Mouse (Mus musculus) cerebellum, adult 11 months (tissue): Measurements from ENCODE around the gene Sobp.
A peak's percentile ranks its signal among the peaks of the same experiment; 100 is the strongest.

ENCODE experiments used
- DNase-seq: peaks from one replicate; pipeline ENCODE4 v3.0.0; 2022

The Sobp gene

DNA sequence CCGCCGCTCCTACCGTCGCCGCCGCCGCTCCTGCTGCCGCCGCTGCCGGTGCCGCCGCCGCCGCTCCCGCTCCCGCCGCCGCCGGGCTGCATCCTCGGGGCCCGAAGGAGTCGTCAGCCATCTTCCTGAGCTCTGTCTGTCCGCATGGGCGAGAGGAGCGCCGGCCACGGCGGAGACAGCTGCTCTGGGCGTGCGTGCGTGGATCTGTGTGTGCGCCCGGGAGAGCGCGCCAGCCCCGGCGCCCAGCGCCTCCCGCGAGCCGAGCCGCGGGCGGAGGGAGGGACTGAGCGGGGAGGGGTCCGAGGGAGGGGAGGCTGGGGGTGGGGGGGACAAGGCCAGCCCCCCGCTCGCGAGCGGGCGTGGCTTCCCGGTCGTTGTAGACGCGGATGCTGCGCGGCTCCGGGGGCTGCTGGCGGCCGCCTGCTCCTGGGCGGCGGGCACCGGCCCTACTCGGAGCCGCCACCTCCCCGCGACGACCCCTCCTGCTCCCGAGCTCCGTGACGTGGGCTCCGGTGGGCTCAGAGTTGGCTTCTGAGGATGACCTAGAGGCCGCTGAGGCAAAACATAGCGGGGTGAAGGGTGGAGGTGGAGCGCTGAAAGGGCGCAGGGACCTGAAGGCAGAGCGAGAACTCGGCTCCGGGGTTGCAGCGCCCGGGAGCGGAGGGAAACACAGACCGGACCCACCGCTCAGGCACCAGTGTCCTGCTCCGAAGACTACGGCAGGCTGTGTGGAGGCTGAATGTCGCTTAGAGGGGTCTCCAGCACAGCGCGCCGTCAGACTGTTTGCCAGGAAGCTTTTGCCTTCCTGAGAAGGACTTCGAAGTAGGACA is at the start of gene Sobp, which contains the start of gene 9030612E09Rik:
TSS of gene Sobp (minus strand) at position 205 of the 830 bp plus-strand sequence.
TSS of gene 9030612E09Rik (plus strand) at position 379 of the 830 bp plus-strand sequence.
- peak; percentile 78 for DNase-seq

DNA sequence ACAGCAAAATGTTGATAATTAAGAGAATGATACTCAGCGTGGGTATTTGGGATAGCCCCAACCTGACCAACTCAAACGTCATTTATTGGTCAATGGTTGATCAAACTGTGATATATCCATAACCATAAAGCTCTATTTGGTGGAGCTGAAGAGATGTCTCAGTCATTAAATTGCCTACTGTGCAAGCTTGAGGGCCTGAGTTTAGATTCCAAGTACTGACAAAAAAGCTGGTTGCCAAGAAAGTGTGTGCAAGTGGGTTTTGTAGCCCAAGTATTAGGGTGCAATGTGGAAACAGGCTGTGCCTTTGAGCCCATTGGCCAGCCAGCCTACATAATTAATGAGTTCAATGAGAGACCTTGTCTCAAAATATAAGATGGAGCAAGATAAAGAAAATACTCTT is 49.1 kb upstream of the Sobp start:
- no peak for DNase-seq

DNA sequence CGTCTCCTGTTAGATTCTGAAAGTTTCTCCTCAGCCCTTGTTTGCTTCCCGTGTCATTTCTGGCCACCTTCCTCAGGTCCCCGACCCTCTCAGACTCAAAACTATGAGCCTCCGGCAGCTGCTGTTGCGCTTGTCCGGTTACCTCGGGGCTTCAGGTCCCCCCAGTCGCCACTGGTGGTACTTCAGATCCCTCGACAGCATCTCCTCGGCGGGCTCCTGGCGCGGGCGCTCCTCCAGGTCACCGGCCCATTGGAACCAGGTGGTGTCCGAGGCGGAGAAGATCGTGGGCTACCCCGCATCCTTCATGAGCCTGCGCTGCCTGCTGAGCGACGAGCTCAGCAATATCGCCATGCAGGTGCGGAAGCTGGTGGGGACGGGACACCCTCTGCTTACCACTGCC is 47.3 kb upstream of the Sobp start:
- DNase-seq, result peak; percentile 54

DNA sequence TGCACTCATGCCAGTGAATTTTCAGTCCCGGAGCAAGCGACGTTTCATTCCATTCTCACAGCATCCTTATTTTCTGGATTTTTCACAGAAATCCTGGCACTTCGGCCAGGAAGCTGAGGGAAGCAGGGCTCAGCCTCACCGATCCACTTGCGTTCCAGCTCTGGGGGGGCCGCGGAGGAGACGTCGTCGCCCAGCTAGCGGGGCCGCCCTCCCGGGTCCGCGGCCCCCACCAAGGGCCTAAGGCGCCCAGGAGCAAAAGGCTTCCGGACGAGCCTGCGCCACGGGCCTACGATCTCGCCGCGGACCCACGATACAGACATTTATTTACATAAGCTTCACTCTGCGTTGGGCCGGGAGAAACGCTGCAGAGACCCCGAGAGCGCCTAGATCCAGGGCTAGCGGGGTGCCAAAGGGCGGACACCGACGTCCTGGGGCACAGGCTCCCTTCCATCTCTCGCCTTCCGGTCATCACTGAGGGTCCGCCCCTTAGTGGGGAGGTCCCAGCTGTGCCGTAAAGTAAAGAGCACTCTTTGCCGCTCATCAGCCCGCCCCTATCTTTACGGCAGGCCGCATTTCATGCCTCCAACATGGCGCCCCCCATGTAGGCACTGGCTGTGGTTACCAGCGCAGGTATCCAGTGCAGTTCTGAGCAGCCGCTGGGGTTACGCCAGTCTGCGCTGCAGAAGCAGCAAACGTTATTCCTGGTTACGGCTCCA is 46.7 kb upstream of the Sobp start, which contains the start of gene Pdss2:
TSS of gene Pdss2 (plus strand) at position 577 of the 716 bp plus-strand sequence.
- peak; percentile 92 for DNase-seq

DNA sequence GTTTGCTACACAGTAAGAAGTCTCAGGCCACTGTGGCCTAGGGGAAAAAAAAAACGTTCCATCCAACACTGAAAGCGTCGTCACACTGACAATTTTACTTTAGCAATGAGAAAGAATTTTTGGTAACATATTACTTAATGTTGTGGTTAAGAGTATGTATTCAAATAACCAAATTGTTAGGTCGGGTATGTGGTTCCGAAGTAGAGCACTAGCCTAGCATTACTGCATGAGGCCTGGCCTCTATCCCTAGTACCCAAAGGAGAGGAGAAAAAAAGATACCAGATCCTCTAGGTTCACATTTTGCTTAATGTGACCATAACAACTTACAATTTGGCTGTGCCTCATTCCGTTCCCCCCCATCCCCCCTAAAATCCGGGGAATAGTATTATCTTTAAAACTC is 46.1 kb upstream of the Sobp start:
- no peak for DNase-seq

DNA sequence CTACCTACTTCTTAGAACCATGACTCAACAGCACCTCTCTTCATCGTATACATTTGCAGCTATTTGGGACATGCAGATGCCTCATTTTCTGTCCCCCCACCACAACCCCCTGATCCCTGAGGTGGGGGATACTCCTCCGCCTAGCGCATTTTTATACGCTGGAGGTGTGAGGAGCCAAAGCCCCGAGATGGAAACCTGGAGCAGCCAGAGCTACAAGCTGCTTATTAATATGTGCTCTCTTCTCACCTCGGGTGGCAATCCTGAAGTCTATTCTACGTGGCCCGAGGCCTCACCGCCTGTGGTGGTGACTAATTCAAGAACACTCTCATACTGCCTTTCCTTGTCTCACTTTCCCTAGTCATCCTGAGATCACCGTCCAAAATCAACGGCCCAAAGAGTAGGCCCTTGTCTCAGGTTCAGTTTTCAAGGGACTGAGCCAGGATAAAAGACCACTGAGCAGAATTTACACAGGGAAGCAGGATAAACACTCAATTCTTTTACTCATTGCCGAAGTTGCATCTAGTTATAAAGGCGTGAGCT is 43.1 kb upstream of the Sobp start:
- DNase-seq, result no peak

DNA sequence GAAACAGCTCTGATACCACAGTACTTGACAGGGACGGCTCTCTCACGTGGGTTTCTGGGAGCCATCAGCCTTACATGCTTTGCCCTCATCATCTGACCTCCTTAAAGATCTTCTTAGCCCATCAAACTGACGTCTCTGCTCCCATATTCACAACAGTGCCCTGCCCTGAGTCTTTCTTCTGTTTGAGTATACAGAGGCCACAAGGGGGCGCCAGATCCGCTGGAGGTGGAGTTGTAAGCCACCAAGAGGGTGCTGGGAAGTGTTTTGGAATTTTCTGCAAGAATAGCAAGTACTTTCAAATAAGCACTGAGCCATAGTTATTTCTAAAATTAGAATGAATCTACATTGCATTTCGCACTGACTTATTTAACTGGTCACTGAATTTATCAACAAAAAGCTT is 37.5 kb upstream of the Sobp start:
- DNase-seq, result peak; percentile 10

DNA sequence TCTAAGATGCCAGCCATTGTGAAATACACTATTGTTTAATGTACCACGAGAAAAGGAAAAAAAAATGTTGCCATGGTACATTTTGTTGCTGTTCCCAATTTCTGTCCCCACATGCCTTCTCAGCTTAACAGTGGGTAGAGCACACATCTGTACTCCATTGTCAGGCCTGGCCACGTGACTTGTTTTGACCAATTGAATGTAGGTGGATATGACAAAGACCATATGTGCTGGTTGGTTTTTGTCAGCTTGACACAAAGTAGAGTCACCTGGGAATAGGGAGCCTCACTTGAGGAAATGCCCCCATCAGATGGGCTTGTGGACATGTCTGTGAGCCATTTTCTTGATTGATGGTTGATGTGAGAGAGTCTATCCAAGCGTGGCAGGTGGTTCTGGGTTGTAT is 29.5 kb upstream of the Sobp start:
- DNase-seq, result no peak

DNA sequence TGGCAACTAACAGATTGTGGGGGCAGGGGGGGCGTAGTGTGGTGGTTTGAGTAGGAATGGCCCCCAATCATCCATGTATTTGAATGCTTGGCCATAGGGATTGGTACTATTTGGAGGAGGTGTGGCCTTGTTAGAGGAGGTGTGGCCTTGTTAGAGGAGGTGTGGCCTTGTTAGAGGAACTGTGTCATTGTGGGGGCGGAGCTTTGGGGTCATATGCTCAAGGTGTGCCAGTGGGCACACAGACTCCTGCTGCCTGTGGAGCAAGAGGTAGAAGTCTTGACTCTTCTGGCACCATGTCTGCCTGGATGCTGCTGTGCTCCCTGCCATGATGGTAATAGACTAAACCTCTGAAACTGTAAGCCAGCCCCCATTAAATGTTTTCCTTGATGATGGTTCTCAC is 25.9 kb upstream of the Sobp start:
- no peak for DNase-seq

DNA sequence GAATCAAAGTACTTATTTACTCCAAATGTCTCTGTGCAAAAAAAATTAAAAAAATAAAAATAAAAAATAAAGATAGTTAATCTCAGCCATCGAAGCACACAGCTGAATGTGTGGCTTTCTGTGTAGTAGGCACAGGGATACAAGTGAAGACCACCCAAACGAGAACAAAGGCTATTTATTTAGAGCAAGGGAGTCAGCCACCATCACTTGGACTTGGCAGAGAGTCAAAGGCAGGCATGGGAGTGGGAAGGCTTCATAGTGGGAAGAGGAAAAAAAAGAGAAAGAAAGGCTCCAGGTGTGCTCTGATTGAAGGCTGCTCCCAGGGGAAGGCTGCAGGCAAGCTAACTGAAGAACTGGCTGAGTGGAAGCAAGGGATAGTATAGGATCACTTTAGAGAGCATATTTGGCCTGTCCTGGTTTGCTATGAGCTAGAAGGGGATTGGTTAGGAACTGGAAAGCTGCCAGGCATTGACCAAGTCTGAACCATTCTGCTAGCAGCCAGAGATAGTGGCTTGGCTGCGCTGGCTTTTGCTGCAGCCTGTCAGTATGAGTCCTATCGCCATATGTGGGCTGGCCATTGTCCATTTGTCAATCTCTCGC is 6.1 kb upstream of the Sobp start:
- DNase-seq, result no peak

DNA sequence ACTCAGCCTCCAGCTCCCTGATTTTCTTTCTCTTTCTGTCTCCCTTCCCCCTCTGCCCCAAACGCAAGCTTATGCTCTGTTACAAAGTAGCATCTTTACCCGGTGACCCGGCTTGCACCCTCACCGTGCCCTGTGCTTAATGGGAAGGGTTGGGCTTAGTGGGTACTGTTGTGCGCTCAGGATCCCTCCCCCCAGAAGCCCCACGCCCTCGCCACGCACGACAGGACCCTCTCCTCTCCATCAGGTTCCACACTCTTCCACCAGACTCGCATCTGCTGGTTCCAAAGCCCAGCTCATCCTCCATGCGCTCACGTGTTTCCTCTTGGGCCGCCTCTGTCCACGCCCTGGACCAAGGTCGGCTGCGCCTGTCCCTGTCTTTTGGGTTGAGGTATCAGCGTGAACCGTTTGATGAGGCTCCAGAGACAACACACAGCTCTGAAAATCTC is 849 bp upstream of the Sobp start:
- DNase-seq, result peak; percentile 56

DNA sequence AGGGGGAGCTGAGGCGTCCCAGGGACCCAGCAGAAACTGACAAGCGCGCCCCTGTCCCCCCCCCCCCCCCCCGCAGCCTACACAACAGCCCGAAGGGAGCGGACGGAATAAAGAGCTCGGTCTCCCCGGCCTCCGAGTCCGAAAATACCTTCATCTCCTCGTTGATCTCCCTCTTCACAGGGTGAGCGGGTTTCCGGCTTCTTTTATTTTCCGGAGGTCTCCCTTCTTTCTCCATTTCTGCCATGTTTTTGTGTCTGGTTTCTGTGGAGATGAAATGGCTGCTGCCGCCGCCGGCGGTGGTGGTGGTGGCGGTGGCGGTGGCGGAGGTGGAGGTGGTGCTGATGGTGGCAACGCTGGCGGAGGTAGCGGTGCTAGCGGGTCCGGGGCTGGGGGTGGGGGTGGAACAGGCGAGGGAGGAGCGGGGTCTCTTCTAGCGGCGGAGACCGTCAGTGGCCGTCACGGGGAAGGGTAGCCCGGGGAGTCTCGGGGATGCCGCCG is 453 bp downstream of the Sobp start:
- no peak for DNase-seq

DNA sequence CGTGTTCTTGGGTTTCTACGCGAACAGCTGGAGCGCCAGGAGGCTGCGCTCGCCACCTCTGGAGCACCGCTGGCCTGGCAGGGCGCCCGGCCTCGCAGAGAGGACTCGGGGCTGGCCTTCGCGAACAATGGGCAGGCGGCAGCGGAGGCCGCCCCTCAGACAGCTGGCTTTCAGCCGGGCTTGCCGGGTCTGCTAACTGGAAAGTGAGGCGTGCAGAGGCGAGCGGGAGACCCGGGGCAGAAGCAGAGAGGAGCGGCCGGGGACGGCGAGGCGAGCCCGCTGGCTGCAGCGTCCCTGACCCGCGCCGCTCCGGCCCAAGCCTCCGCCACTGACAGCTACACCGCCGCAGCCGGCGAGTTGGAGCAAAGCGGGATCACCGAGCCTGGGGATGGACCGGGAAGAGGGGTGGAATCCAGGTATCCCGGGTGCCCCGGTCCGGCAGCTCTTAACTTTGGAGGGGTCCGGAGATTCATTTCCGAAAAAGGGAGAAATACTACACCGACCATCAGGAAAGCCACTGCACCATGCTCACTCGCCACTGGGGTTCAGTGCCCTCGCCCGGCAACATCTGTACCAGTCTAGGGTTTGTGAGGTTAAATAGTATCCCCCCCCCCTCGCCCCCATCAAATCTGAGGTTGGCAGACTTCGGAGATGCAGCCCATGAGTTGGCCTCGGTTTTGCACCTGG is 1.0 kb downstream of the Sobp start:
- DNase-seq, result peak; percentile 44

DNA sequence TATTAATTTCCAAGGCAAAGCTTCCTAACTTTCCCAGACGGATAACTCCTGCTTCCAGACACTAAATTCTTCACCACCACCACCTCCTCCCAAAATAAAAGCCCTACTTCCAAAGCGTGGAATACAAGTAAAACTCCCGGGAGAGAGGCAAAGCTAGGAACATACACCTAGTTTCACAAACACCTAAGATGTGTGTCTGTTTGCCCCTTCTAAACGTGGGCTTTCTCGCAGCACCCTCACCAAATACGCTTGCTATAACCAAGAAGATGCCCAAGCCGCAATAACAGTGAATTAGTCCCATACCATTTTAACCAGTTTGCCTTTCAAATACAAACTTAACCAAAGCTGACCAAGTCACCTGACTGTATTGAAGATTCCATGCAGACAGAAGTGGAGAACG is 1.8 kb downstream of the Sobp start:
- DNase-seq, result no peak

DNA sequence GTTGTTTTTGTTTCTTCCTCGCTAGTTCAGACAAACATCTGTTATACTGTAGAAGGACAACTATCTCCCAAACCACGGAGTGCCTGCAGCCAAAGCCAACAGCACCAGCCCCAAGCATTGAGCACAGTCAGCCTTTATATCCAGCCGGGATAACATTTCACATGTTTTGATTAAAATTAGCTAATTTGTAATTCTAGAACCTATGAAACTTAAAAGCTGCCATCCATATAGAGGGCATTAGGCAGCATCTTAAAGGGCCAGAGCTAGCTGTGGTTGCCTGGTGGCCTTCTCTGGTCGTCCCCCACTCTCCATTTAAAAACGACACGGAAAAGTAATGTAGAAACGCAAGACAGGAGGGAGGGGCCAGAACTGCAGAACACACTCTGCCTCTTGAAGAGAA is 2.3 kb downstream of the Sobp start:
- DNase-seq, result no peak

DNA sequence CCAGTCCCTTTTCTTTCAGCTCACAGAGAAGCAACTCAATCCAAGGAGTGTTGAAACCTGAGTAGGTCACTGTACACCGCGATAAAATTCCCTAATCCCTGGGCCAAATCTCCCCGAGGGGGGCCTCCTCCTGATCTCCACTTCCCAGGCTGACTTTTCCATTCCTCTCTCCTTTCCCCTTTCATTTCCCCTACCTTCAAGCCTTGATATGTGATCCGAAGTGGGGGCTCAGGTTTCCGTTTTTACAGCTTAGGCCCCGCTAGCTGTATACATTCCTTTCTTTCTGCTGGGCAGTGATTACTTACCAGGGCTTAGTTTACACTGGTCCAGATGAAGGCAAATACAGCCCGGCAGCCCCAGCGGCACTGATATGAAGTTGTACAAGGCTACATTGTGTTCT is 3.2 kb downstream of the Sobp start:
- DNase-seq, result no peak

DNA sequence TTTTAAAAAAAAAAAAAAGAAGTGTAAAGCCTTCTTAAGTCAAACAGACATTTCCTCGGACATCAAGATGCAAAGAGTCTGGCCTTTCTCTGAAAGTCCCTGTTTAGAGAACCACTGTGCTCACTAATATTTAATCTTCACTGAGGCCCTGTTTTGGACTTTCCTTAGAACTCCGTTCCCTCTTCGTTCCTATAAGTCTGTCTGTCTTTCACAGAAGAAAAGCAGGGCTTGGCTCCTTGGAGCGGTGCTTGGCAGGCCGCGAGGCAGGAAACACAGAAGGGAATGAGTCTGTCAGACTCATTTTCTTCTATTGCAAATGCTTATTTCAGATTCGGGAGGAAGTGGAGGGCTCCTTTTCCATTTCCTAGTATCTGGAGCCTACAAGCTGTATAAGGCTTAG is 5.5 kb downstream of the Sobp start:
- DNase-seq, result no peak

DNA sequence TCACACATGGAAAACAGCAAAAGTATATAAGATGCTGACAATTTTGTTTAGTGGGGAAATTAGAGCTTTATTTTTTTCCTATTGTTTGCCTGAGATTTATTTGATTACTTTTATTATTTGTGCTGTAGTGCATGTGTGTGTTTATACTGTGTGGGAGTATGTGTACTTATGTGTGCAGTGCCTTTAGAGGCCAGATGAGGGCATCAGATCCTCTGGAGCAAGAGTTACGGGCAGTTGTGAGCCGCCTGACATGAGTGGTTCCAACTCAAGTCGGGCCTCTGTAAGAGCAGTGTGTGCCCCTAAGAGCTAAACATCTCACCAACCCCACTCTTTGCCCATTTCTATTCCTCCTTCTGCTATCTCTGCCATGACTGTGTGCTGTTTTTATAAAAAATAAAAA is 7.5 kb downstream of the Sobp start:
- DNase-seq, result no peak

DNA sequence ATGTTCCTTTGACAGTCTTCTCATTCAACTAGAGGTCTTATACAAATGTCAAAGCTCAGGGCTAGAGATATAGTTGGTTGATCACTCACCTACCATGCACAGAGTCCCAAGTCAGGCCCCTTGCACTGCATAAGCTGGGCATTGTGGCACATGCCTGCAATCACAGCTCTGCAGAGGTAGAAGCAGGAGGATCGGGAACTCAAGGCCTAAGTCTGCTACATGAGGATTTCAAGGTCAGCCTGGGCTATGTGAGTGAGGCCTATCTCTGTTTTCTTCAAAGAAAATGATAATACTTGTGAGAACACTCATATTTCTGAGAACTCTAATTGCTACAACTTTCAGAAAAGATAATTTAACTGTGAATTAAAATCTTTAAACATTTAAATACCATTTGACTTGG is 8.2 kb downstream of the Sobp start:
- no peak for DNase-seq

DNA sequence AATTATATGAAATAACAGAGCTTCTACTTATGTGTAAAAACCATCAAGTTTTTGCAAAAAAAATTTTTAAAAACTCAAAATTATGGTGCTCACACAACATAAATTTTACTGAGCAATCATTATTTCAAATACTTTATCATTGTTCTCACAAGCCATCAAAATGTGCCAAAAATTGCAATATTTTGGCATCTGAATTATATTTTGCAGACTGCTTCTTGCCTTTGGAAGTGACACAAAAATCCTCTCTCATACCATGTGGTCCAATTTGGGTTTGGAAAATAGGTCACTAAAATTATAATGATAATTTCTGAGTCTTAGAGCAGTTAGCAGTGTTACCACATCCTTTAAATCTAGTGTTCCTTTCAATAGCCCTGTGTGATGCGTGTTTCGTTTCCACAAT is 9.9 kb downstream of the Sobp start:
- DNase-seq, result no peak

DNA sequence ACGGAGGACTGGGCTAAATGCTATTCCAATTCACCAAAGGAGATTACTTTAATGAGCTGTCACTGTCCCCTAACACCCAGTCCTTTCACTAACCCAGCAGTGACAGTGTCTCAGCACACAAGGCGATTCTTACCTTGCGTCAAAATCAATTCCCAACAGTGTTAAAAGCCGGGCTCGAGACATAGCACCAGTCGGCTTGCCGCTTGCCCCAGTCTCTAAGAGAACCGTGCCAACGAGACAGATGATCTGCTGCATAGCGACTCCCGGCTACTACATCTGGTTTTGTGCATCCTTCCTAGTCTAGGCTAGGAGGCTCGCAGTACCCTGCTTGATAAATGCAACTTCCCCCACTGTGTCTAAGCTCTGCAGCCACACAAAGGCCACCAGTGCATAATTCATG is 12.0 kb downstream of the Sobp start:
- DNase-seq, result no peak

DNA sequence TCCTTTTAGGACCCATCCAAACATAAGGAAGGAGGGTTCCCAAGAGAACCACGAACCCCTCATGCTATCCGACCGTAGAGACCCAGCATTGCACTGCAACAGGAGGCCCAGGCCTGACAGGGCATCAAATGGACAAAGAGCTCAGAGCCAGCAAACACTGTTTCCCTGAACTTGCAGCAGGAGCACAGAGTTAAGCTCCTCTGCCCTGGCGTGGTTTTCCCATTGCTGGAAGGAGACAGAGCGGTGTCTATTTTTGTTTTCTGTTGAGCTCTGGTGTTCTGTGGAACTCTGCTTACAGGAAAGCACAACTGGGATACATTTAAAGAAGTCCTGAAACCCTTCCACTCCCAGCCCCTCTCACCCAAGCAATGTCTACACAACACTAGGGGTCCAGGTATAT is 15.0 kb downstream of the Sobp start:
- no peak for DNase-seq

DNA sequence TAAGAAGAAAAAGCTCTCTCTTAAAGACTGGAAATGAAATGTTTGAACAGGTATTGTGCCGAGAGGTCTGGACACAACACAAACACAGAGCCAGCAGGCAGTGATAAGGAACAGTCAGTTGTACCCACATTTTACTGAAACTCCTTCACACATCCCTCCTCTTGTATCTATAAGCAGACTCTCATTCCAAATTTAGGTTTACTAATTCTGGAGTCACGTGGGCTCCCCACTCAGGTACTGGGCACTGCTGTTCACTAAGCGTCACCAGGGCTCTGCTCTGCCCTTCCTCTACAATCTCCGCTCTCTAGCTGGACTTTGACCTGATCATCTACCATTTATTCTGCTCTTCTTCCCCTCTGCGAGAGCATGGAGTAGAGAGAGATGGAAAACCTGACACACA is 15.4 kb downstream of the Sobp start:
- no peak for DNase-seq
